Comparison of ENCODE assay signal across 11 mouse cellular contexts in the genomic region with DNA sequence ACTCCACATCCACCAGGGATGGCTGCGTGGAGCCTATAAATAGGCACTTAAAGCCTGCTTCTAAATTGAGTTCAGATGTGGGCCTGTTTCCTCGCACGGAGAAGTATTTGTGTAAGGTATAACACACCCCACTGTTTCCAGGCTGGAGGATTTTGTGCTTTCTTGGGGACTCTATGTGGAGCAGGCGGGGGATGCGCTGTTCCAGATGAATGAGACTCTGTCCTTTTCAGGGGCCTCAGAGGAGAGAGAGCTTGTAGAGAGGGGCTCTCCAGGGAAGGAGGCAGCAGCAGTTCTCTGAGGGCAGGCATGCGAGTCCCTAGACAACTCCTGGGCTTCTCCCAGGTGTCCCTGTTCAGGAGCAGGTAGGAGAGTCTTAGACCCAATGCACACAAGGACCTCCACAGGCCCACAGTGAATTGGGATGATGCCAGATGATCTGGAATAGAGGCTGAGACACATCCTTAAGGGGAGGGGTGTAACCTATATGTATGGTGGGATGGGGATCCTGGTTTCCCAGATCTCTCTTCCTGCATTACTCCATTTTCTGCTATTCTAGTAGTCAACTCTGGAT.
DNase-seq lines count a peak whose midpoint lies in the region; ATAC-seq and TF ChIP-seq lines count a peak whose summit lies in the region.
"Had no signal": no experiment of that assay in that cellular context is flagged by ENCODE, and none has a peak within 500 bp of the region (broad histone marks: within the 10 kb centered on the region; RNA-seq: fewer than 3 reads in every experiment).

No protein-coding gene starts in this region.

- no peak overlapping the region for H3K4me2 ChIP-seq in embryonic facial prominence, embryonic 14.5 days (ENCODE audit: low read depth, low read length)
- no peak overlapping the region for H3K4me2 ChIP-seq in midbrain, embryonic 14.5 days (ENCODE audit: low read length)
- H3K4me2 ChIP-seq in forebrain, embryonic 12.5 days, result no peak overlapping the region
- H3K4me2 ChIP-seq: lung, embryonic 15.5 days had no signal

- peak overlapping the region; percentile 30; the same call in 1 of the 2 replicates for H3K9ac ChIP-seq in embryonic facial prominence, embryonic 14.5 days (ENCODE audit: low read depth, low read length)
- H3K9ac ChIP-seq in midbrain, embryonic 14.5 days (replicated peaks; ENCODE audit: low read length), result no peak overlapping the region
- H3K9ac ChIP-seq in forebrain, embryonic 12.5 days, result no peak overlapping the region
- H3K9ac ChIP-seq: lung, embryonic 15.5 days had no signal

- no peaks in the 10 kb centered on the region for H3K27me3 ChIP-seq in embryonic facial prominence, embryonic 14.5 days (replicated peaks; ENCODE audit: control insufficient read depth, insufficient read depth, low read length)
- no peaks in the 10 kb centered on the region for H3K27me3 ChIP-seq in midbrain, embryonic 14.5 days (ENCODE audit: control insufficient read depth, insufficient read depth, low read length)
- H3K27me3 ChIP-seq in forebrain, embryonic 12.5 days, result peaks cover 19% of the 10 kb centered on the region
- H3K27me3 ChIP-seq: lung, embryonic 15.5 days had no signal

- intact Hi-C loops in heart, postnatal 10 days (cut with DNase I), result no loop called here
- intact Hi-C loops in left cerebral cortex, adult 2 months (cut with DNase I), result loop anchor here (2.0 to 5.0 kb wide), 4 partner anchors 45 to 130 kb away; partner anchors contain the start of gene Apba2

- H3K4me1 ChIP-seq in embryonic facial prominence, embryonic 14.5 days (ENCODE audit: control insufficient read depth, insufficient read depth, low read length), result peaks cover 20% of the 10 kb centered on the region
- H3K4me1 ChIP-seq in midbrain, embryonic 14.5 days (ENCODE audit: control insufficient read depth, insufficient read depth, low read length), result peaks cover 46% of the 10 kb centered on the region
- peaks cover 51% of the 10 kb centered on the region for H3K4me1 ChIP-seq in forebrain, embryonic 12.5 days
- H3K4me1 ChIP-seq: lung, embryonic 15.5 days had no signal

- peak overlapping the region; percentile 63; the same call in 1 of the 2 replicates for H3K27ac ChIP-seq in embryonic facial prominence, embryonic 14.5 days (replicated peaks; ENCODE audit: low read depth, low read length)
- peak overlapping the region; percentile 84 for H3K27ac ChIP-seq in left cerebral cortex, adult 2 months
- peak overlapping the region; percentile 52; the same call in 1 of the 2 replicates for H3K27ac ChIP-seq in midbrain, embryonic 14.5 days (replicated peaks; ENCODE audit: low read depth, low read length)
- no peak overlapping the region for H3K27ac ChIP-seq in forebrain, embryonic 12.5 days
- H3K27ac ChIP-seq: lung, embryonic 15.5 days had no signal

- WGBS in embryonic facial prominence, embryonic 14.5 days, result 14% methylated on average over 6 of the region's 6 CpGs
- WGBS in midbrain, embryonic 14.5 days, result 34% methylated on average over 6 of the region's 6 CpGs
- WGBS in forebrain, embryonic 12.5 days, result 59% methylated on average over 6 of the region's 6 CpGs

- H3K36me3 ChIP-seq in embryonic facial prominence, embryonic 14.5 days (ENCODE audit: control insufficient read depth, insufficient read depth, low read length), result no peaks in the 10 kb centered on the region
- no peaks in the 10 kb centered on the region for H3K36me3 ChIP-seq in midbrain, embryonic 14.5 days (ENCODE audit: control insufficient read depth, insufficient read depth, low read length)
- 0 out of 2 replicates have a peak, but pooled peaks cover 5% of the 10 kb centered on the region for H3K36me3 ChIP-seq in forebrain, embryonic 12.5 days (replicated peaks)
- H3K36me3 ChIP-seq: lung, embryonic 15.5 days had no signal

- ATAC-seq in embryonic facial prominence, embryonic 14.5 days (ENCODE audit: low read depth), result peak; percentile 66
- ATAC-seq in midbrain, embryonic 14.5 days (ENCODE audit: low FRiP score, low TSS enrichment), result no peak
- no peak for ATAC-seq in granulocyte monocyte progenitor cell, adult 5-6 weeks (replicated peaks; ENCODE audit: poor library complexity, severe bottlenecking)
- ATAC-seq in forebrain, embryonic 12.5 days (ENCODE audit: low FRiP score), result no peak
- ATAC-seq: CD4-positive, CD25-positive, alpha-beta regulatory T cell, adult 4 months had no signal

- no peak overlapping the region for H3K4me3 ChIP-seq in embryonic facial prominence, embryonic 14.5 days (ENCODE audit: low read depth, low read length)
- no peak overlapping the region for H3K4me3 ChIP-seq in left cerebral cortex, adult 2 months
- no peak overlapping the region for H3K4me3 ChIP-seq in midbrain, embryonic 14.5 days (replicated peaks; ENCODE audit: low read depth, low read length)
- H3K4me3 ChIP-seq in forebrain, embryonic 12.5 days (replicated peaks), result no peak overlapping the region
- H3K4me3 ChIP-seq: lung, embryonic 15.5 days had no signal

- no peak for TF ChIP-seq CTCF in left cerebral cortex, adult 2 months (IDR thresholded peaks at IDR 0.05)

- H3K9me3 ChIP-seq in embryonic facial prominence, embryonic 14.5 days (ENCODE audit: control insufficient read depth, low read length), result no peaks in the 10 kb centered on the region
- no peaks in the 10 kb centered on the region for H3K9me3 ChIP-seq in midbrain, embryonic 14.5 days (ENCODE audit: control insufficient read depth, low read length)
- no peaks in the 10 kb centered on the region for H3K9me3 ChIP-seq in forebrain, embryonic 12.5 days
- H3K9me3 ChIP-seq: lung, embryonic 15.5 days had no signal

- peak; percentile 28 for DNase-seq in heart, adult 11 months
- DNase-seq in heart, postnatal 10 days, result no peak
- peak; percentile 82 for DNase-seq in embryonic facial prominence, embryonic 14.5 days (ENCODE audit: low spot score)
- DNase-seq in left cerebral cortex, adult 2 months (ENCODE audit: extremely low spot score in 1 of 2, low spot score in 2 of 2), result peak; percentile 35 to 55
- peak; percentile 32 for DNase-seq in midbrain, embryonic 14.5 days
- no peak for DNase-seq in gastrocnemius, postnatal 4 days (ENCODE audit: low spot score in 2 of 2)
- DNase-seq: thymus, postnatal 25 days had no signal

Comparison
In these comparisons a context has a peak if more than half of its experiments do, and no peak if none do; other contexts are left out.
1. DNase-seq: peak in heart, adult 11 months (single experiment), embryonic facial prominence, embryonic 14.5 days (single experiment), left cerebral cortex, adult 2 months (2 of 2) and midbrain, embryonic 14.5 days (single experiment); none in heart, postnatal 10 days (0 of 2) and gastrocnemius, postnatal 4 days (0 of 2).